Mouse (Mus musculus) limb, embryonic 12.5 days (tissue): ENCODE measurements around the gene Tnik. TPM values are rescaled to one million over a fixed set of nuclear protein-coding genes. Genes with fewer than 3 reads are reported as not detected.
A peak's percentile ranks its signal among the peaks of the same experiment; 100 is the strongest.

Experiments
- ATAC-seq: fragments of 200-750 bp; cut with Nextera tagmentation; 2 replicates; pipeline ENCODE4 v1.8.0; 2017; ENCODE audit warnings: low read depth, moderate TSS enrichment; ENCODE audit not compliant: insufficient number of reproducible peaks, insufficient read depth, low FRiP score, low TSS enrichment
- H3K27ac ChIP-seq: fragments of 300-500 bp; sonication (generic); 2 replicates; pipeline ENCODE4 v1.5.1; 2016; ENCODE audit warnings: mild to moderate bottlenecking, moderate library complexity
- H3K27me3 ChIP-seq: fragments of 300-500 bp; sonication (generic); 2 replicates; pipeline ENCODE4 v1.6.1; 2016; ENCODE audit warnings: mild to moderate bottlenecking, moderate library complexity
- H3K36me3 ChIP-seq: fragments of 300-500 bp; sonication (generic); 2 replicates; pipeline ENCODE4 v1.6.1; 2016; ENCODE audit warnings: mild to moderate bottlenecking, moderate library complexity
- H3K4me1 ChIP-seq: fragments of 300-500 bp; sonication (generic); replicated peaks from 2 replicates; pipeline ENCODE4 v1.6.1; 2016
- H3K4me2 ChIP-seq: fragments of 300-500 bp; sonication (generic); 2 replicates; pipeline ENCODE4 v1.6.1; 2016; ENCODE audit warnings: mild to moderate bottlenecking, moderate library complexity
- H3K4me3 ChIP-seq: fragments of 300-500 bp; sonication (generic); replicated peaks from 2 replicates; pipeline ENCODE4 v1.5.1; 2016; ENCODE audit warnings: mild to moderate bottlenecking
- H3K9ac ChIP-seq: fragments of 300-500 bp; sonication (generic); replicated peaks from 2 replicates; pipeline ENCODE4 v1.6.1; 2016; ENCODE audit warnings: mild to moderate bottlenecking, moderate library complexity
- H3K9me3 ChIP-seq: fragments of 300-500 bp; sonication (generic); 2 replicates; pipeline ENCODE4 v1.6.1; 2016; ENCODE audit warnings: mild to moderate bottlenecking, moderate library complexity
- WGBS: fragments of 180-500 bp; shearing (Covaris S2); methylation state at CpG from one replicate; pipeline ENCODE4 v1.1.7; 2016; 5-methylcytosine and 5-hydroxymethylcytosine counted together
- polyA plus RNA-seq: library from polyadenylated mRNA; unstranded; fragments of >200 nt; fragmentation: Nextera tagmentation; extraction: Ambion mirVana; gene quantifications from 2 replicates; pipeline ENCODE4 v1.2.1, GENCODE M21; 2016

The Tnik gene
- polyA plus RNA-seq, 1 experiment from 2014 or later, result 9.7 TPM

DNA sequence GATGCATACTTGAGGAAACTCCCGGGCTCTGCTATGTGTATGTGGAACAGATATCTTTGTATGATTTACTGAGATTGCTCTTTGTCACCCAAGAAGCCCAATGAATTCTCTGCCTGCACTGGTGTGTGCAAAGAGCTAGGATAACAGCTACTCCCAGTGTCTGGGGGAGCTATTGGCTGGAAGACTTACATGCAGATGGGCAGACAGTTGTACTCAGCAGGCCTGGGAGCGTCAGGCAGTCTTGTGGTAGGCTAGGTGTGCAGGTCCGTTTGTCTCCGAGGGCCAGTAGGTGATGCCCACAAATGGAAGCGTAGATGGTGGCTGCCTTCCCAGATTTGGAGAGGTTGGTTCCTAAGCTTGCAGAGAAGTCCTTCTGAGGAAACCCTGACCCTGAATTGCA lies 2.6 kb downstream of the Tnik start:
- WGBS, result 80% methylated on average over 5 of the region's 5 CpGs
- H3K9me3 ChIP-seq, result no peaks in the 10 kb centered on the region
- no peak overlapping the region for H3K9ac ChIP-seq
- H3K27me3 ChIP-seq, result peaks cover 54% of the 10 kb centered on the region
- no peak overlapping the region for H3K27ac ChIP-seq
- H3K4me2 ChIP-seq, result 0 out of 2 replicates have a peak overlapping the region, but pooled peaks have one; percentile 96
- no peaks in the 10 kb centered on the region for H3K36me3 ChIP-seq
- no peak for ATAC-seq
- peaks cover 12% of the 10 kb centered on the region for H3K4me1 ChIP-seq
- H3K4me3 ChIP-seq, result no peak overlapping the region

GRCm38 (mm10) chr3:28267211-28267610 lies 4.2 kb downstream of the Tnik start:
- Histone ChIP-seq H3K27me3 (peaks cover 41% of the 10 kb centered on the region), H3K36me3 (no peaks in the 10 kb centered on the region), H3K9ac (no peak overlapping the region), H3K27ac (no peak overlapping the region), H3K9me3 (no peaks in the 10 kb centered on the region), H3K4me3 (no peak overlapping the region), H3K4me2 (no peak overlapping the region), H3K4me1 (peaks cover 12% of the 10 kb centered on the region)
- 56% methylated on average over 7 of the region's 7 CpGs for WGBS
- no peak for ATAC-seq

DNA sequence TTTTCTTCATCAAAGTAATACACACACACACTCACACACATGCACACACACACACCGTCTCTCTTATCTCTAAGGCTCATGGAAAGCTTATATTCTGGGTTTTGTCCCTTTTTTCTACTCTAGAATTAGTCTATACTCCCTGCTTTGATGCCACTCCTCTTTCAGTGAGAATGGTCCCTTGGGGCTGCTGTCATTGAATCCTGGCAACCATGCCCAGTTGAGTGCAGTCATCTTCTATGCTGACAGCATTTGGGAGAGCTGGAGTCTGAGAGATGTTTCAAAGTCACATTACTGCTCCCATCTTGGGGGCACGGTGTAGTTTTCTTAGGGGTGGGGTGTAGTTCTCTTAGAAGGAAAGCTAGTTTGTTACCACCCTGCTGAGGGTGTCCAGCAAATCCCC lies 6.7 kb downstream of the Tnik start:
- H3K27me3 ChIP-seq, result peaks cover 16% of the 10 kb centered on the region
- H3K9ac ChIP-seq, result no peak overlapping the region
- H3K9me3 ChIP-seq, result no peaks in the 10 kb centered on the region
- peaks cover 1% of the 10 kb centered on the region; the same call in 1 of the 2 replicates for H3K4me1 ChIP-seq
- no peak overlapping the region for H3K4me2 ChIP-seq
- no peak overlapping the region for H3K27ac ChIP-seq
- ATAC-seq, result no peak
- 60% methylated on average over 2 of the region's 2 CpGs for WGBS
- no peak overlapping the region for H3K4me3 ChIP-seq
- H3K36me3 ChIP-seq, result no peaks in the 10 kb centered on the region

GRCm38 (mm10) chr3:28271884-28272283 lies 8.9 kb downstream of the Tnik start:
- no peak overlapping the region for H3K4me3 ChIP-seq
- ATAC-seq, result no peak

GRCm38 (mm10) chr3:28274763-28275162 lies 11.7 kb downstream of the Tnik start:
- Histone ChIP-seq H3K9me3 (no peaks in the 10 kb centered on the region), H3K4me3 (no peak overlapping the region), H3K4me1 (0 out of 2 replicates have a peak, but pooled peaks cover 2% of the 10 kb centered on the region), H3K27me3 (peaks cover 4% of the 10 kb centered on the region; the same call in 1 of the 2 replicates), H3K27ac (no peak overlapping the region), H3K9ac (no peak overlapping the region), H3K4me2 (no peak overlapping the region), H3K36me3 (no peaks in the 10 kb centered on the region)
- WGBS, result 88% methylated on average over 4 of the region's 4 CpGs
- no peak for ATAC-seq

More at GRCm38 (mm10) chr3:28271884-28272283, 8.9 kb downstream of the Tnik start:
- peaks cover 4% of the 10 kb centered on the region; the same call in 1 of the 2 replicates for H3K27me3 ChIP-seq
- no peak overlapping the region for H3K9ac ChIP-seq
- H3K36me3 ChIP-seq, result no peaks in the 10 kb centered on the region
- H3K4me2 ChIP-seq, result no peak overlapping the region
- H3K27ac ChIP-seq, result no peak overlapping the region
- 0 out of 2 replicates have a peak, but pooled peaks cover 2% of the 10 kb centered on the region for H3K4me1 ChIP-seq
- H3K9me3 ChIP-seq, result no peaks in the 10 kb centered on the region

DNA sequence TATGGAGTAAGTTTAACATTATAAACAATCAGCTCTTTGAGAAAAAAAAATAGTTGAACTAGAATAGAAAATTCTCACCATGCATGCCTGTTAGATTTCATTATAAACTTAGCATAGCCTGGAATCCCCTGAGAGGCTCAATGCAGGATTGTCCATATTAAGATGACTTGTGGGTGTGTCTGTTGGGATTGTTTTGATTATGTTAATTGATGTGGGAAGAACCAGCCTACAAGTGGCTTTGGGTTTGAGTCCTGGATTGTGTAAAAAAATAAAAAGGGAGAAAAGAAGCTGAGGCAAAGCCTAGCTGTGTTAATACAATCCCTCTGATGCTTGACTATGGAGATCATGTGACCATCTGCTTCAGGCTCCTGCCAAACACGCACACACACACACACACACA lies 26.7 kb downstream of the Tnik start:
- Histone ChIP-seq H3K4me3 (no peak overlapping the region), H3K27me3 (no peaks in the 10 kb centered on the region), H3K9ac (no peak overlapping the region), H3K36me3 (no peaks in the 10 kb centered on the region), H3K27ac (no peak overlapping the region), H3K4me1 (no peaks in the 10 kb centered on the region), H3K9me3 (no peaks in the 10 kb centered on the region), H3K4me2 (no peak overlapping the region)
- ATAC-seq, result no peak
- WGBS, result 80% methylated on average over 1 of the region's 1 CpGs

DNA sequence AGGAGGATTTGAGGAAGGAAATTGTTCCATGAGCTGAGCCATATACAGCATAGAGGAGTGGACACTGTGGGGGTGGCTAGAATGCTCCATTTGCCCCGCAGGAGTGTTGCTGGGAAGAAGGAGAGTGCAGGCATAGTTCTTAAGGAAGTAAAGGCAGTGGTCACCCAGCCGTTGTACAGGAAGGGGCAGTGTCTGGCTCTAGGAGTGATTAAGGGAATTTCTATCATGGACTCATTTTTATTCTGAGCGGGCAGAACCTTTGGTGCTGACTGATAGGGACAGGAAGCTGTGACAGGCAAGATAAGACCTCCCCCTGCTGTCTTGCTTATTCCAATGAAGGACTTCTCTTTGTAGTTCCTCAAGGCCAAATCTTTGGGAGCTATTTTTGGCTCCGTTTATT lies 38.4 kb downstream of the Tnik start:
- H3K4me2 ChIP-seq, result no peak overlapping the region
- no peak overlapping the region for H3K4me3 ChIP-seq
- WGBS, result 81% methylated on average over 4 of the region's 4 CpGs
- H3K27ac ChIP-seq, result no peak overlapping the region
- H3K9me3 ChIP-seq, result no peaks in the 10 kb centered on the region
- H3K36me3 ChIP-seq, result no peaks in the 10 kb centered on the region
- no peak overlapping the region for H3K9ac ChIP-seq
- ATAC-seq, result no peak
- H3K4me1 ChIP-seq, result no peaks in the 10 kb centered on the region
- no peaks in the 10 kb centered on the region for H3K27me3 ChIP-seq

DNA sequence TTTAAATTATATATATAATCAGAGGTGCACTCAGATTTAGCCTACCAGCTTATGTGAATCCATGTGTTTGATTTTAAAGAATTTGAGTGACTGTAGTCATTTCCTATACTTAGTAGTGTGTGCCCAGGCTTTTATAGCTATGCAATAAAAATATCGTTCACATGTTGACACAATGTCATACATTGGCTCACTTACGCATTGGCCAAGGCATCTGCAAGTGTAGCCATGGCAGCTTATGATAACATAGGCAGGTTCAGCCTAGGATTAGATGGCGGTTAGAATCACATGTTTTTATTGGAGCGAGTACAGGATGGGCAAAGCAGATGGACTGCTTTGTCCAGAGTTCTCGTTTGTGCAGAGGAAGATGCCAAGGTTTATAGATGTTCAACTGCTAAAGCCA lies 40.9 kb downstream of the Tnik start:
- Histone ChIP-seq H3K36me3 (no peaks in the 10 kb centered on the region), H3K9ac (no peak overlapping the region), H3K9me3 (no peaks in the 10 kb centered on the region), H3K4me1 (no peaks in the 10 kb centered on the region), H3K4me2 (no peak overlapping the region), H3K27me3 (no peaks in the 10 kb centered on the region), H3K4me3 (no peak overlapping the region), H3K27ac (no peak overlapping the region)
- WGBS, result 92% methylated on average over 5 of the region's 5 CpGs
- ATAC-seq, result no peak

DNA sequence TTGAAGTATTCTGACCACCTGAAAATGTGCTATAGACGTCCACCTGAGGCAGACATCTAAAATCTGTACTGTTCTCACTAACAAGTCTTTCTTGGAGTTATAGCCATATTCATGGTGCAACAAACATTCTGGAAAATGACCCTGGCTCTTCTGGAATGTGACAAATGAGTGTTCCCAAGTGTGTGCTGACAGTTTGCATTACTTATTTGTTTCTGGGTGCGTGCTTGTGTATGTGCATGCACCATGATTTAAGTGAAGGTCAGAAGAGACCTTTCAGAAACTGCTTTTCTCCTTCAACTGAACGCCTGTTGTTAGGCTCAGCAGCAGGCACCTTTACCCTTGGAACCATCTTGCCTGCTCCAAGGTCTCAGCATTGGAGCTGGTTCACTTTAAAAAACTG lies 43.8 kb downstream of the Tnik start:
- no peaks in the 10 kb centered on the region for H3K4me1 ChIP-seq
- ATAC-seq, result no peak
- 84% methylated on average over 3 of the region's 3 CpGs for WGBS
- H3K36me3 ChIP-seq, result no peaks in the 10 kb centered on the region
- H3K27me3 ChIP-seq, result no peaks in the 10 kb centered on the region
- no peak overlapping the region for H3K4me2 ChIP-seq
- no peak overlapping the region for H3K9ac ChIP-seq
- H3K4me3 ChIP-seq, result no peak overlapping the region
- H3K27ac ChIP-seq, result no peak overlapping the region
- H3K9me3 ChIP-seq, result no peaks in the 10 kb centered on the region

DNA sequence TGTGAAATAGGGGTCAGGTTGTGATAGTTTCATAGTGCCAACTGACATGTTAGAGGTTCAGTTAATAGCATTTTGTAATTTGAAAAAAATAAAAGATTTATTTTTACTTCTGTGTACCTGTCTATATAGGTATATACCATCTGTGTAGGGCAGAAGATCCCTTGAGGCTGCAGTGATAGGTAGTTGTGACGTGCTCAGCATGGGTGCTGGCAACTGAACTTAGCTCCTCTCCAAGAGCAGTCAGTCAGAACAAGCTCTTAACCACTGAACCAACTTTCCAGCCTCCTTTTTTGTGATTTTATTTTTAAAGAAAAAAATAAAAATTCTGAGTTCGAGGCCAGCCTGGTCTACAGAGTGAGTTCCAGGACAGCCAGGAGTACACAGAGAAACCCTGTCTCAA lies 51.4 kb downstream of the Tnik start:
- Histone ChIP-seq H3K27ac (no peak overlapping the region), H3K4me1 (no peaks in the 10 kb centered on the region), H3K9me3 (no peaks in the 10 kb centered on the region), H3K27me3 (no peaks in the 10 kb centered on the region), H3K9ac (no peak overlapping the region), H3K36me3 (no peaks in the 10 kb centered on the region), H3K4me3 (no peak overlapping the region), H3K4me2 (no peak overlapping the region)
- no peak for ATAC-seq
- 93% methylated on average over 2 of the region's 2 CpGs for WGBS

DNA sequence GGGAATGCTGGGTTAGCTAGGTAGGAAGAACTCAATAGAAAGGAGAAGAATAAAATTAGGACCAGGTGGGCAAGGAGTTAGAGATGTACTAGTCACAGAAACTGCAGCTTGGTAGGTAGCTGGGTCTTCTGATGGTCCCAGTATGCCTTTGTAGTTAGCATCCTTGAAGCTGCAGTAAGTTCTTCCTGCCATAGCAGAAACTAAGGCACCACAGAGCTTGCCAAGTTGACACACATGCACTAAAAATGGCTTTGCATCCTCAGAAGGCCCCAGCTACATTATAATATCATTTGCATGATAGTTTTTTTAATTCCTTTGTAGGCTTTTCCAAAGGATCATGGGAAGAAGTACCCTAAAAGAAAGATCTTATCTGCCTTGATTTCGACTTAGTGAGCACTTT lies 54.3 kb downstream of the Tnik start:
- no peaks in the 10 kb centered on the region for H3K36me3 ChIP-seq
- H3K27me3 ChIP-seq, result no peaks in the 10 kb centered on the region
- no peak overlapping the region for H3K27ac ChIP-seq
- H3K9ac ChIP-seq, result no peak overlapping the region
- H3K4me1 ChIP-seq, result no peaks in the 10 kb centered on the region
- no peak overlapping the region for H3K4me3 ChIP-seq
- WGBS, result 88% methylated on average over 1 of the region's 1 CpGs
- H3K9me3 ChIP-seq, result no peaks in the 10 kb centered on the region
- ATAC-seq, result no peak
- no peak overlapping the region for H3K4me2 ChIP-seq

GRCm38 (mm10) chr3:28321635-28322034 lies 58.6 kb downstream of the Tnik start:
- Histone ChIP-seq H3K9me3 (no peaks in the 10 kb centered on the region), H3K4me2 (no peak overlapping the region), H3K4me1 (0 out of 2 replicates have a peak, but pooled peaks cover 5% of the 10 kb centered on the region), H3K9ac (no peak overlapping the region), H3K27ac (no peak overlapping the region), H3K36me3 (no peaks in the 10 kb centered on the region), H3K27me3 (no peaks in the 10 kb centered on the region), H3K4me3 (no peak overlapping the region)
- ATAC-seq, result no peak
- WGBS, result 87% methylated on average over 8 of the region's 8 CpGs
